Mouse (Mus musculus): ENCODE measurements at regions not wholly inside any gene's neighbourhood (a gene's known extent, or its start where the extent isn't known, plus 50 kb on each side); places are given as distances from the start of the nearest gene placed in this dataset.

DNA sequence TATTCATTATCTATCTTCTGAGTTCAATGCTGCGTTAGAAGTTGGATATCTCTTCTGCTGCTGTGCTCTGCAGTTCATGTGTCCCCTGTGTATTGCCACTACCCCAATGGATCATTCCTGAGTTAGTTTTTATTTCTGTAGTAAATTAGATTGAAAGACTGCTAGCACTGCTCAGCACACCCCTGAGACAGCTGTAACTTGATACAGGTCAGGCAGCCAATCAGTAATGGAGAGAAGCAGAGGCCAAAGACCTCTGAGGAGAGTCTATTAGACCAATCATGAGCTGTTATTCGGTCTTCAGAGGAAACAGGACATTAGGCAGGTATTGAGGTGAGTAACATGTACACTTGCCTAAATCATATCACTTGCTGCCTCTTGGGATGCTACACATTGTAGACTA, 837.5 kb upstream of the Chordc1 start:
- Histone ChIP-seq H3K9me3 (ENCODE audit: control insufficient read depth, low read length) (no peaks in the 10 kb centered on the region), H3K27me3 (ENCODE audit: control insufficient read depth, insufficient read depth, low read depth, low read length) (no peaks in the 10 kb centered on the region), H3K4me2 (ENCODE audit: low read depth, low read length) (no peak overlapping the region), H3K4me1 (replicated peaks; ENCODE audit: control insufficient read depth, insufficient read depth, low read length) (no peaks in the 10 kb centered on the region), H3K27ac (ENCODE audit: low read length) (no peak overlapping the region), H3K9ac (ENCODE audit: low read length) (no peak overlapping the region), H3K4me3 (ENCODE audit: low read length) (no peak overlapping the region), H3K36me3 (ENCODE audit: control insufficient read depth, insufficient read depth, low read length) (no peaks in the 10 kb centered on the region)
- WGBS = 57% methylated on average over 2 of the region's 2 CpGs
- no peak for ATAC-seq (ENCODE audit: low read depth)

DNA sequence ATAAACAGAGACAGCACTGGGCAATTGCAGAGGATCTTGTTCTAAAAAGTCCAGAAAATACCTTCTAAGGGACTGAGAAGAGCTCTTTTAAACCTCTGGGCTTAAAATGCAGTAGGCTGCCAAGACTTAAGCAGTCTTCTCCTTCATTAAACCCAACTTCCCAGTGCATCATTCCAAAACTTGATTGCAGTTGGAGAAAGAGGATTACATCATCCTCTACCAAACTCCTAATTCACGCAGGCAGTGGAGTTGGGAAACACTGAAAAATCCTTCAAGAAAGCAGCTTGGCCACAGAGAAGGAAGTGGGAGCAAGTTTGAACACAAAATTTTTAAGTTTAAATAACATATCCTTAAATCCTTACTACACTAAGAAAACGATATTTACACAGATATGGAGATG, 825.5 kb upstream of the Chordc1 start:
- WGBS = 58% methylated on average over 2 of the region's 2 CpGs
- Histone ChIP-seq H3K4me1 (replicated peaks; ENCODE audit: control insufficient read depth, insufficient read depth, low read length) (no peaks in the 10 kb centered on the region), H3K27me3 (ENCODE audit: control insufficient read depth, insufficient read depth, low read depth, low read length) (no peaks in the 10 kb centered on the region), H3K36me3 (ENCODE audit: control insufficient read depth, insufficient read depth, low read length) (no peaks in the 10 kb centered on the region), H3K4me3 (ENCODE audit: low read length) (no peak overlapping the region), H3K4me2 (ENCODE audit: low read depth, low read length) (no peak overlapping the region), H3K27ac (ENCODE audit: low read length) (no peak overlapping the region), H3K9me3 (ENCODE audit: control insufficient read depth, low read length) (no peaks in the 10 kb centered on the region), H3K9ac (ENCODE audit: low read length) (no peak overlapping the region)
- no peak for ATAC-seq (ENCODE audit: low read depth)

DNA sequence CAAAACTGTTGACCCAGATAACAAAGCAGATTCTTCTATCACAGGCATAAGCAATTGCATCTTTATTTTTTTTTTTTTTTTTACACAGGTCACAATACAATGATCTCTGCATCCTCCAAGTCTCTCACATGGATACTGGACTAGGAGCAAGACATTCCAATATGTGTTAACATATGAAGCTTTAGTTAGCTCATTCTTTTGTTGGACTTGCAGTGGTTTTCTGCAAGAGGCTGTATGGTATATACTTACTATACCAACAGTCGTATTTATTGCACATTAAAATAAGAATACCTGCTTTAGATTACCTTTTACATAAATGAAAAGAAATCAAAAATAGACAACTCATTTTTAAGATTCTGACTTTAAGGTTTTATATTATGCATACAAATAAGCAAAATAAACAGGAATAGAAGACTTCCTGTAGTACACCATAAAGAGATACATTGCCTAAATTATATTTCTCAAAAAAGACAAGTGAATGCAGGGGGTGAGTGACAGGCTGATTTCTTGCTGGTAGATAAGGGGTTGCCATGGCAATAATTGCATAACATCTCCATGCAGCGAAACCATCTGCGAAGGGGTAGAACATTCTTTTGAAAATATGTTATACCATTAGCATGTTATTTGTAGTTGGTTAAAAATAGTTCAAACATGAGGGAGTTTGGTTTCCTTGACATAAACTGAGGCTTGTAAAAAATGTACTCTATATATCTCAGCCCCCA, 807.1 kb upstream of the Chordc1 start:
- 63% methylated on average over 3 of the region's 3 CpGs for WGBS
- Histone ChIP-seq H3K9ac (ENCODE audit: low read length) (no peak overlapping the region), H3K27me3 (ENCODE audit: control insufficient read depth, insufficient read depth, low read depth, low read length) (no peaks in the 10 kb centered on the region), H3K4me3 (ENCODE audit: low read length) (no peak overlapping the region), H3K9me3 (ENCODE audit: control insufficient read depth, low read length) (no peaks in the 10 kb centered on the region), H3K4me1 (replicated peaks; ENCODE audit: control insufficient read depth, insufficient read depth, low read length) (no peaks in the 10 kb centered on the region), H3K36me3 (ENCODE audit: control insufficient read depth, insufficient read depth, low read length) (no peaks in the 10 kb centered on the region), H3K27ac (ENCODE audit: low read length) (no peak overlapping the region), H3K4me2 (ENCODE audit: low read depth, low read length) (no peak overlapping the region)
- no peak for ATAC-seq (ENCODE audit: low read depth)

DNA sequence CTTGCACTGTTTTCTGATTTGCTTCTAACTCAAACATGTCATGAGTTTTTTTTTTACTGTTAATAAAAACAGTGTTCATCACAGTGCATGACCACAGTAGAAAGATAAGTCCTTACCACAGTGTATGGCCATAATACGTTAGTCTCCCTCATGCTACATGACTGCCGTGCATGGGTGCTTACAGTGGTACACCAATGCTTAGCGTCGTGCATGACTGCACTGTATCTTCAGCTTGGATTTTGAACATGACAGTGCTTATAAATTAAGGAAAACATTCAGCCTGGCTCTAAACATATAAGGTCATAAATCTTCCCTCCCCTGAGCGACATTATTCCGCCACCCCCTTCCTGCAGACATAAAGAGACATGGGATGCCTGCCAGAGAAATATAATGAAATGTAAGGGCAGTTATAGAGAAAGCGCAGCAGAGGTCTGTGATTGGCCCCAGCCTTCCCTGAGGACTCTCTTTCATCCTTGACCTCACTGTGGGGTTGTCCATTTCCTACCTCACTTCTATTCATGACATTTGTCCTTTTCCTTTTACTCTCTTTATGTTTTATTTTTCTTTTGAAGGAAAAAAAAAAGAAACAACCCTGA, 791.7 kb upstream of the Chordc1 start:
- H3K27ac ChIP-seq (ENCODE audit: low read length) = no peak overlapping the region
- no peak overlapping the region for H3K9ac ChIP-seq (ENCODE audit: low read length)
- H3K4me3 ChIP-seq (ENCODE audit: low read length) = no peak overlapping the region
- peak; percentile 45; the same call in 1 of the 2 replicates for ATAC-seq (ENCODE audit: low read depth)
- H3K36me3 ChIP-seq (ENCODE audit: control insufficient read depth, insufficient read depth, low read length) = no peaks in the 10 kb centered on the region
- no peaks in the 10 kb centered on the region for H3K9me3 ChIP-seq (ENCODE audit: control insufficient read depth, low read length)
- no peak overlapping the region for H3K4me2 ChIP-seq (ENCODE audit: low read depth, low read length)
- WGBS = 36% methylated on average over 7 of the region's 7 CpGs
- H3K4me1 ChIP-seq (replicated peaks; ENCODE audit: control insufficient read depth, insufficient read depth, low read length) = no peaks in the 10 kb centered on the region
- no peaks in the 10 kb centered on the region for H3K27me3 ChIP-seq (ENCODE audit: control insufficient read depth, insufficient read depth, low read depth, low read length)

DNA sequence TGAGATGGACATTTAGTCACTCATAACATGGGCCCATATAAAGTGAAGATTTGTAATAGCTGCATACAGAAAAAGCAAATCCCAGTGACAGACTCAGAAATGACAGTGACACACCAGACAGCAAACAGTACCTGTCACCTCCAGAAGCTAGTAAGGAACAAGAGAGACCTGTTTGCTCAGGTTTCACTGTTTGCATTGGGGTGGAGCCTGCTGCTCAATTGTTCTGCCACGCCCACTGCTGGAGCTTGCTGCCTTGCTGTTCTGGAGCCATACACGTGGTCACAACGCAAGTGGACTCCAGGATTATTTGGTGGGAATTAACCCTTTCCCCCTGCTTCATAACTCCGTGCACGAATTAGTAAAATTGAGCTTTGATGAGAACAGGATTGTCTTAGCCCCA, 783.2 kb upstream of the Chordc1 start:
- H3K27ac ChIP-seq (ENCODE audit: low read length) = no peak overlapping the region
- no peaks in the 10 kb centered on the region for H3K4me1 ChIP-seq (replicated peaks; ENCODE audit: control insufficient read depth, insufficient read depth, low read length)
- H3K4me3 ChIP-seq (ENCODE audit: low read length) = no peak overlapping the region
- no peak for ATAC-seq (ENCODE audit: low read depth)
- no peaks in the 10 kb centered on the region for H3K9me3 ChIP-seq (ENCODE audit: control insufficient read depth, low read length)
- WGBS = 49% methylated on average over 5 of the region's 5 CpGs
- H3K36me3 ChIP-seq (ENCODE audit: control insufficient read depth, insufficient read depth, low read length) = no peaks in the 10 kb centered on the region
- no peak overlapping the region for H3K4me2 ChIP-seq (ENCODE audit: low read depth, low read length)
- no peak overlapping the region for H3K9ac ChIP-seq (ENCODE audit: low read length)
- H3K27me3 ChIP-seq (ENCODE audit: control insufficient read depth, insufficient read depth, low read depth, low read length) = no peaks in the 10 kb centered on the region

DNA sequence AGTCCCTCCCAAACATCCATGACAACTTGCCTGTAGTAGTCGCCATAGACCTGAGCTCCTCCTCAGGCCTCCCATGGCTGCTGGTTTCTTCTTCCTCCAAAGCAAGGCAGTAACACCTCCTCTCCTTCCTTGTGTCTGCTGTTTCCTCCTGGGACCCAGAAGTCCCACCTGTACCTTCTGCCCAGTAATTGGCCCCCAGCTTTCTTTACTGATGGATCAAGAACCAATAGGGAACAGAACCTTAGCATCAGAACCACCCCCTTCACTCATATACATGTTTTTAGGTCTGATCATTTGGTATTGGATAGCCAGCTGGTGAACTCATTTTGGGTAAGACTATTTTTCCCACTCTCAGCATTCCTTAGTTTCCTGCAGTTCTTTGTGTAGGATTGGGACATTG, 735.7 kb upstream of the Chordc1 start:
- Histone ChIP-seq H3K27ac (ENCODE audit: low read length) (no peak overlapping the region), H3K36me3 (ENCODE audit: control insufficient read depth, insufficient read depth, low read length) (no peaks in the 10 kb centered on the region), H3K4me1 (replicated peaks; ENCODE audit: control insufficient read depth, insufficient read depth, low read length) (no peaks in the 10 kb centered on the region), H3K9me3 (ENCODE audit: control insufficient read depth, low read length) (no peaks in the 10 kb centered on the region), H3K9ac (ENCODE audit: low read length) (no peak overlapping the region), H3K4me3 (ENCODE audit: low read length) (no peak overlapping the region), H3K27me3 (ENCODE audit: control insufficient read depth, insufficient read depth, low read depth, low read length) (no peaks in the 10 kb centered on the region), H3K4me2 (ENCODE audit: low read depth, low read length) (no peak overlapping the region)
- WGBS = 65% methylated on average over 1 of the region's 1 CpGs
- no peak for ATAC-seq (ENCODE audit: low read depth)

DNA sequence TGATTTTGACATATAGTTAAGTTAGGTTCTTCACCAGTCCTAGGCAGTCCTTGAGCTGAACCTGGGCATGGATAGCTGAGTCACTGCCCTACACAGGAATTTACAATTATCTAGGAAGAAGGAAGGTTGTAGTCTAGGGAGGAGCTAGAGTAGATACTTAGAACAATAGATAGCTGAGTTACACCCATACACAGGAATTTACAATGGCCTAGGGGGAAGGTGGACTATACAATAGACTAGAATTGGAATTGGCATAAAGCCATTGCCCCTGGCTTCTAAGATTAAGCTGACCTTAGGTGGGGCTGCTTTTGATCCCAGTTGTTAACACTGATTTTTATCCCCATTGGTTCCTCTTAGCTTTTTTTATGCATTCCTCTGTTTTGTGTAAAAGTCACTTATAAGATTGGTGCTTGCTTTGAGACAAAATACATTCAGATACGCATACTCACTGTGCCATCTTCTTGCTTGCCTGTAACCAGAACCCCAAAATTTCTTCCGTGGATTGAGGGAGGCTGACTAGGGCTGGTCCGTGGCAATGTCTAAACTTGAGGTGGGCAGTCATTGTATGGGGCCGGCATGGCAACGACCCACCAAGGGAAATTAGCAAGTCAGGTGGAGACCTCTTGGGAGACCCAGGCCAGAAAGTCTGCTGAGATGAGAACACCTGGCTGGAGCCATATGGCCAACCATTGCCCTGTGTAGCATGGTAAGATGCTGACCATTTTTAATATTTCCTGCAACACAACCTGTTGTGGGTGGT, 734.1 kb upstream of the Chordc1 start:
- WGBS = 89% methylated on average over 5 of the region's 5 CpGs
- no peaks in the 10 kb centered on the region for H3K27me3 ChIP-seq (ENCODE audit: control insufficient read depth, insufficient read depth, low read depth, low read length)
- ATAC-seq (ENCODE audit: low read depth) = no peak

DNA sequence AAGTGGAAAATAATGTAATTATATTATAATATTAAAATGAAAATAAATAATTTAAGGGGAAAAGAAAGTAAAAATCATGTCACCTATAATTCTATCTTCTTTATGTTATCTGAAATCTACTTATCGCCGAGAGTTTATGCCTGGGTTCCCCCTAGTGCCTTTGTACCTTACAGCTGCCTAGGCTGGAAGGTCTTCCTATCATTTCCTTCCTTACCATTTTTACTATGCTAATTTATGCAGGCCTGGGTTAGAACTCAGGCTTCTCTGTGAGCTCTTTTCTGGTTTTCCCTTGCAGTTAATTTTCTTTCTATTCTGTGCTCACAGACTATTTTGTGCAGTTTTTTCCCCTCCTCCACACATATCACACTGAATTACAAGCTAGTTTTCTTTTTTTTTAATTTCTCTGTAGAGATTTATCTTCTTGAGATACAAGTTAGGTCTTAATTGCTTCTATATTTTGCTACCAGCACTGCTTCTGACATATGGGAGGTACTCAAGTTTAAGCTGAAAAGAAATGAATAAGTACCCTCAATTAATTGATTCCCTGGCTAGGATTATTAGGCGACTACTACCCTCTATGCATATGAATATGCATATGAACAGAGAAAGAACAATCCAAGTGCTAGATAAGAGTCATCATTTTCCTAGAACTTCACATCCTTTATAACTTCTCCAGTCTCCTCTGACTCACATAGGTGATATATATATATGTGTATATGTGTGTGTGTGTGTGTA, 724.0 kb upstream of the Chordc1 start:
- no peak overlapping the region for H3K4me2 ChIP-seq (ENCODE audit: low read depth, low read length)
- no peak overlapping the region for H3K27ac ChIP-seq (ENCODE audit: low read length)
- 66% methylated on average over 3 of the region's 3 CpGs for WGBS
- no peaks in the 10 kb centered on the region for H3K36me3 ChIP-seq (ENCODE audit: control insufficient read depth, insufficient read depth, low read length)
- no peaks in the 10 kb centered on the region for H3K9me3 ChIP-seq (ENCODE audit: control insufficient read depth, low read length)
- no peak overlapping the region for H3K4me3 ChIP-seq (ENCODE audit: low read length)
- no peak for ATAC-seq (ENCODE audit: low read depth)
- H3K9ac ChIP-seq (ENCODE audit: low read length) = no peak overlapping the region
- H3K4me1 ChIP-seq (replicated peaks; ENCODE audit: control insufficient read depth, insufficient read depth, low read length) = no peaks in the 10 kb centered on the region
- H3K27me3 ChIP-seq (ENCODE audit: control insufficient read depth, insufficient read depth, low read depth, low read length) = no peaks in the 10 kb centered on the region

More for the DNA sequence above, 734.1 kb upstream of the Chordc1 start:
- Histone ChIP-seq H3K36me3 (ENCODE audit: control insufficient read depth, insufficient read depth, low read length) (no peaks in the 10 kb centered on the region), H3K4me2 (ENCODE audit: low read depth, low read length) (no peak overlapping the region), H3K4me3 (ENCODE audit: low read length) (no peak overlapping the region), H3K27ac (ENCODE audit: low read length) (no peak overlapping the region), H3K9ac (ENCODE audit: low read length) (no peak overlapping the region), H3K9me3 (ENCODE audit: control insufficient read depth, low read length) (no peaks in the 10 kb centered on the region), H3K4me1 (replicated peaks; ENCODE audit: control insufficient read depth, insufficient read depth, low read length) (no peaks in the 10 kb centered on the region)

DNA sequence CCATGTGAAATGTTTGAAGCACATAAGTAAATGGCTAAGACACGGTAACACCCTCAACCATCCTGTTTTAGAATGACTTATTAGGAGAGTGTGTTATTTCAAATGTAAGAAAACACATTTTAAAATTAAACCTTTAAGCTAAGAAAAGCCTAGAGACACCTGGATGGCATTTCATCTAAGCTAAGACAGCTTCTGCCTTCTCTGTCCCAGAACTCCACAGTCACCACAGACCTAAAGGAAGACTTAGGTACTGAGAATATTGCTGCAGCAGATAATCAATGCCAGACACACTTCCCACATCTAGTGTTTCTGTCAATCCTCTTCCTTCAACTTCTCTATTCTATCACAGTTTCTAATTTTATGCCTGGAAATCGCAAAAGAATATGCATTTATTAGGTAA, 704.4 kb upstream of the Chordc1 start:
- WGBS = 68% methylated on average over 2 of the region's 2 CpGs
- no peak overlapping the region for H3K4me3 ChIP-seq (ENCODE audit: low read length)
- no peaks in the 10 kb centered on the region for H3K36me3 ChIP-seq (ENCODE audit: control insufficient read depth, insufficient read depth, low read length)
- ATAC-seq (ENCODE audit: low read depth) = no peak
- no peak overlapping the region for H3K9ac ChIP-seq (ENCODE audit: low read length)
- no peak overlapping the region for H3K27ac ChIP-seq (ENCODE audit: low read length)
- H3K4me1 ChIP-seq (replicated peaks; ENCODE audit: control insufficient read depth, insufficient read depth, low read length) = no peaks in the 10 kb centered on the region
- H3K9me3 ChIP-seq (ENCODE audit: control insufficient read depth, low read length) = no peaks in the 10 kb centered on the region
- no peak overlapping the region for H3K4me2 ChIP-seq (ENCODE audit: low read depth, low read length)
- no peaks in the 10 kb centered on the region for H3K27me3 ChIP-seq (ENCODE audit: control insufficient read depth, insufficient read depth, low read depth, low read length)
